9 mouse cellular contexts compared by ENCODE assay signal in genomic region chr4:109253664-109254151, GRCm38 (mm10). TPM values are rescaled to one million over a fixed set of nuclear protein-coding genes. Genes with fewer than 3 reads are reported as not detected.
DNase-seq lines count a peak whose midpoint lies in the region; ATAC-seq lines count a peak whose summit lies in the region.
"Had no signal": no experiment of that assay in that cellular context is flagged by ENCODE, and none has a peak within 500 bp of the region (broad histone marks: within the 10 kb centered on the region; RNA-seq: fewer than 3 reads in every experiment).

No protein-coding gene starts in this region.

- no peak overlapping the region for H3K4me3 ChIP-seq in kidney, embryonic 15.5 days (replicated peaks)
- H3K4me3 ChIP-seq in kidney, embryonic 16.5 days (ENCODE audit: low read length), result no peak overlapping the region
- H3K4me3 ChIP-seq in intestine, embryonic 15.5 days (replicated peaks), result no peak overlapping the region

- ATAC-seq in kidney, embryonic 15.5 days (replicated peaks; ENCODE audit: low FRiP score), result no peak
- no peak for ATAC-seq in kidney, embryonic 16.5 days (ENCODE audit: low FRiP score, low TSS enrichment)
- no peak; the same call in 1 of the 2 replicates for ATAC-seq in intestine, embryonic 15.5 days

- no peaks in the 10 kb centered on the region for H3K4me1 ChIP-seq in kidney, embryonic 15.5 days
- H3K4me1 ChIP-seq in kidney, embryonic 16.5 days (ENCODE audit: insufficient read depth, low read length), result no peaks in the 10 kb centered on the region
- H3K4me1 ChIP-seq in intestine, embryonic 15.5 days (replicated peaks), result peaks cover 4% of the 10 kb centered on the region; the same call in 1 of the 2 replicates

- peak overlapping the region; percentile 27; the same call in 1 of the 2 replicates for H3K4me2 ChIP-seq in kidney, embryonic 15.5 days
- H3K4me2 ChIP-seq in kidney, embryonic 16.5 days (replicated peaks; ENCODE audit: low read depth, low read length), result no peak overlapping the region
- H3K4me2 ChIP-seq in intestine, embryonic 15.5 days (replicated peaks), result peak overlapping the region; percentile 24; the same call in 1 of the 2 replicates

- intact Hi-C loops in left cerebral cortex, postnatal 36 days (cut with DNase I), result no loop called here

- 0 out of 2 replicates have a peak overlapping the region, but pooled peaks have one; percentile 18 for H3K27ac ChIP-seq in kidney, embryonic 15.5 days
- no peak overlapping the region for H3K27ac ChIP-seq in kidney, embryonic 16.5 days (ENCODE audit: low read length)
- H3K27ac ChIP-seq in intestine, embryonic 15.5 days, result peak overlapping the region; percentile 55; the same call in 1 of the 2 replicates

- DNase-seq in lung, postnatal 10 days, result peak; percentile 43
- peak; percentile 20 for DNase-seq in yolk sac, embryonic 10.5 days (ENCODE audit: low spot score)
- no peak for DNase-seq in layer of hippocampus, adult 11-12 months (ENCODE audit: low spot score)
- DNase-seq in left cerebral cortex, postnatal 36 days (ENCODE audit: low spot score in 2 of 2), result no peak
- DNase-seq in adrenal gland, adult 18-20 months (ENCODE audit: low spot score in 2 of 2), result no peak
- DNase-seq: layer of hippocampus, adult 9-11 months had no signal

- H3K9me3 ChIP-seq in kidney, embryonic 15.5 days (replicated peaks), result no peaks in the 10 kb centered on the region
- no peaks in the 10 kb centered on the region for H3K9me3 ChIP-seq in kidney, embryonic 16.5 days (ENCODE audit: low read length)
- no peaks in the 10 kb centered on the region for H3K9me3 ChIP-seq in intestine, embryonic 15.5 days

- no peaks in the 10 kb centered on the region for H3K36me3 ChIP-seq in kidney, embryonic 15.5 days
- no peaks in the 10 kb centered on the region for H3K36me3 ChIP-seq in kidney, embryonic 16.5 days (ENCODE audit: insufficient read depth, low read length)
- no peaks in the 10 kb centered on the region for H3K36me3 ChIP-seq in intestine, embryonic 15.5 days

- no peak overlapping the region for H3K9ac ChIP-seq in kidney, embryonic 15.5 days
- no peak overlapping the region for H3K9ac ChIP-seq in kidney, embryonic 16.5 days (replicated peaks; ENCODE audit: low read length)
- H3K9ac ChIP-seq in intestine, embryonic 15.5 days, result no peak overlapping the region

- no peaks in the 10 kb centered on the region for H3K27me3 ChIP-seq in kidney, embryonic 15.5 days
- no peaks in the 10 kb centered on the region for H3K27me3 ChIP-seq in kidney, embryonic 16.5 days (ENCODE audit: insufficient read depth, low read length)
- H3K27me3 ChIP-seq in intestine, embryonic 15.5 days (replicated peaks), result no peaks in the 10 kb centered on the region

- WGBS in kidney, embryonic 15.5 days, result 62% methylated on average over 11 of the region's 11 CpGs
- 68% methylated on average over 11 of the region's 11 CpGs for WGBS in kidney, embryonic 16.5 days
- 30% methylated on average over 11 of the region's 11 CpGs for WGBS in intestine, embryonic 15.5 days

RNA-seq across cellular contexts. Expression of gene Calr4, which starts 19.4 kb away (rescaled TPM):
- polyA plus RNA-seq in kidney, embryonic 15.5 days (2015; fragmentation: Nextera tagmentation; extraction: Ambion mirVana), result 0.27 and 0.29 TPM in 2 replicates
- 0.18 and 0.54 TPM in 2 replicates for polyA plus RNA-seq in kidney, embryonic 16.5 days (2015; fragmentation: Nextera tagmentation; extraction: Ambion mirVana)
- polyA plus RNA-seq in intestine, embryonic 15.5 days (2015; fragmentation: Nextera tagmentation; extraction: Ambion mirVana), result 0.13 and 0.15 TPM in 2 replicates
- under 1 TPM; 0.36 to 0.94 TPM for total RNA-seq in left cerebral cortex, postnatal 36 days (2021)
- total RNA-seq in adrenal gland, adult 18-20 months (2021), result under 1 TPM; 0.64 to 0.80 TPM

RNA-seq across cellular contexts. Expression of gene Eps15, which starts 26.4 kb away (rescaled TPM):
- 37.8 and 40.6 TPM in 2 replicates for polyA plus RNA-seq in kidney, embryonic 15.5 days (2015; fragmentation: Nextera tagmentation; extraction: Ambion mirVana)
- 36.3 and 39.1 TPM in 2 replicates for polyA plus RNA-seq in kidney, embryonic 16.5 days (2015; fragmentation: Nextera tagmentation; extraction: Ambion mirVana)
- 30.4 and 35.1 TPM in 2 replicates for polyA plus RNA-seq in intestine, embryonic 15.5 days (2015; fragmentation: Nextera tagmentation; extraction: Ambion mirVana)
- total RNA-seq in left cerebral cortex, postnatal 36 days (2021), result 100 to 1,000 TPM; 184 to 202 TPM
- total RNA-seq in adrenal gland, adult 18-20 months (2021), result 10 to 100 TPM; 64.3 to 71.3 TPM

RNA-seq across cellular contexts. Expression of gene Osbpl9, which starts 51.6 kb away (rescaled TPM):
- 68.9 and 70.5 TPM in 2 replicates for polyA plus RNA-seq in kidney, embryonic 15.5 days (2015; fragmentation: Nextera tagmentation; extraction: Ambion mirVana)
- 75.7 and 77.6 TPM in 2 replicates for polyA plus RNA-seq in kidney, embryonic 16.5 days (2015; fragmentation: Nextera tagmentation; extraction: Ambion mirVana)
- polyA plus RNA-seq in intestine, embryonic 15.5 days (2015; fragmentation: Nextera tagmentation; extraction: Ambion mirVana), result 48.7 and 56.1 TPM in 2 replicates
- 10 to 100 TPM; 54.6 to 62.8 TPM for total RNA-seq in left cerebral cortex, postnatal 36 days (2021)
- 100 to 1,000 TPM; 105 to 119 TPM for total RNA-seq in adrenal gland, adult 18-20 months (2021)

Comparison
In these comparisons a context has a peak if more than half of its experiments do, and no peak if none do; other contexts are left out.
1. DNase-seq: peak in lung, postnatal 10 days (single experiment) and yolk sac, embryonic 10.5 days (single experiment); none in layer of hippocampus, adult 11-12 months (single experiment), left cerebral cortex, postnatal 36 days (0 of 2) and adrenal gland, adult 18-20 months (0 of 2).